Mouse (Mus musculus) myocyte (in vitro differentiated cells): ENCODE results near the gene 4931428F04Rik. TPM values are rescaled to one million over a fixed set of nuclear protein-coding genes. Genes with fewer than 3 reads are reported as not detected.

ENCODE experiments used
- H3K27me3 ChIP-seq: one replicate; pipeline ENCODE4 v1.6.1; 2011; ENCODE audit not compliant: control insufficient read depth, insufficient read depth, insufficient read length
- H3K36me3 ChIP-seq: one replicate; pipeline ENCODE4 v1.6.1; 2011; ENCODE audit not compliant: control insufficient read depth, insufficient read depth
- H3K4me2 ChIP-seq: one replicate; pipeline ENCODE4 v1.6.1; 2011; ENCODE audit warnings: low read depth, control low read depth
- H3K4me3 ChIP-seq: one replicate; pipeline ENCODE4 v1.5.1; 2011; ENCODE audit warnings: mild to moderate bottlenecking, control low read depth, moderate library complexity
- H3K79me2 ChIP-seq: one replicate; pipeline ENCODE4 v1.6.1; 2011; ENCODE audit not compliant: control insufficient read depth, insufficient read depth
- H3ac ChIP-seq: one replicate; pipeline ENCODE4 v1.6.1; 2011; ENCODE audit not compliant: control insufficient read depth, insufficient read length
- CEBPB ChIP-seq: IDR thresholded peaks from 2 replicates; pipeline ENCODE4 v1.6.1; 2011; ENCODE audit warnings: mild to moderate bottlenecking, moderate library complexity; ENCODE audit not compliant: poor library complexity, insufficient read depth, severe bottlenecking
- E2F4 ChIP-seq: IDR thresholded peaks from one replicate; pipeline ENCODE4 v1.6.1; 2011; ENCODE audit warnings: mild to moderate bottlenecking, control low read depth, moderate library complexity; ENCODE audit not compliant: insufficient read depth
- MAX ChIP-seq: IDR thresholded peaks from one replicate; pipeline ENCODE4 v1.6.1; 2011; ENCODE audit warnings: low read depth, mild to moderate bottlenecking, control low read depth
- MYOD1 ChIP-seq, 3 experiments: IDR thresholded peaks; one replicate each; pipeline ENCODE4 v1.6.1; 2011; ENCODE audit warnings: control low read depth in 2 of 3, low read depth in 2 of 3, mild to moderate bottlenecking in 2 of 3, moderate library complexity in 1 of 3; ENCODE audit not compliant: insufficient read length in 2 of 3, control insufficient read depth in 1 of 3
- MYOG ChIP-seq, 3 experiments: IDR thresholded peaks; one replicate each; pipeline ENCODE4 v1.6.1; 2011; ENCODE audit warnings: control low read depth in 2 of 3, low read depth in 2 of 3, mild to moderate bottlenecking in 2 of 3; ENCODE audit not compliant: insufficient read length in 2 of 3, control insufficient read depth in 1 of 3, insufficient read depth in 1 of 3
- POLR2A ChIP-seq: IDR thresholded peaks from one replicate; pipeline ENCODE4 v1.6.1; 2011; ENCODE audit warnings: low read depth, mild to moderate bottlenecking, control low read depth, moderate library complexity; ENCODE audit not compliant: insufficient read length
- POLR2AphosphoS2 ChIP-seq: IDR thresholded peaks from one replicate; pipeline ENCODE4 v1.6.1; 2011; ENCODE audit warnings: low read depth, control low read depth; ENCODE audit not compliant: insufficient read length
- REST ChIP-seq: IDR thresholded peaks from one replicate; pipeline ENCODE4 v1.6.1; 2011; ENCODE audit warnings: mild to moderate bottlenecking, control low read depth, moderate library complexity; ENCODE audit not compliant: insufficient read depth, insufficient read length
- SRF ChIP-seq: IDR thresholded peaks from one replicate; pipeline ENCODE4 v1.6.1; 2011; ENCODE audit warnings: low read depth; ENCODE audit not compliant: control insufficient read depth, insufficient read length
- TCF12 ChIP-seq: IDR thresholded peaks from one replicate; pipeline ENCODE4 v1.6.1; 2011; ENCODE audit warnings: mild to moderate bottlenecking, control low read depth; ENCODE audit not compliant: poor library complexity, insufficient read depth, severe bottlenecking
- TCF3 ChIP-seq: IDR thresholded peaks from one replicate; pipeline ENCODE4 v1.6.1; 2011; ENCODE audit warnings: low read depth, control low read depth; ENCODE audit not compliant: insufficient read length
- USF1 ChIP-seq: IDR thresholded peaks from one replicate; pipeline ENCODE4 v1.6.1; 2011; ENCODE audit warnings: low read depth, mild to moderate bottlenecking, control low read depth, moderate library complexity
- polyA plus RNA-seq: library from polyadenylated mRNA; unstranded; fragments of >200 nt; fragmentation: generic; extraction: Trizol; gene quantifications from one replicate; pipeline ENCODE4 v1.2.1, GENCODE M21; 2012; ENCODE audit warnings: missing spikeins

Gene 4931428F04Rik
- polyA plus RNA-seq, 1 experiment = 6.2 TPM

- H3K4me2 ChIP-seq = no peak overlapping the region
- no peak overlapping the region for H3ac ChIP-seq
- H3K4me3 ChIP-seq = no peak overlapping the region
- peaks cover 31% of the 10 kb centered on the region for H3K36me3 ChIP-seq
- H3K27me3 ChIP-seq = no peaks in the 10 kb centered on the region
- TF ChIP-seq SRF (no peak), TCF3 (no peak), POLR2A (no peak), USF1 (no peak), TCF12 (no peak), E2F4 (no peak), MAX (no peak), MYOD1 (IDR thresholded peaks at IDR 0.05; ENCODE audit: control insufficient read depth in 1 of 3, insufficient read length in 2 of 3, low read depth in 2 of 3) (no peak), REST (no peak), MYOG (IDR thresholded peaks at IDR 0.05; ENCODE audit: control insufficient read depth in 1 of 3, insufficient read depth in 1 of 3, insufficient read length in 2 of 3, low read depth in 2 of 3) (no peak), CEBPB (no peak), POLR2AphosphoS2 (no peak)
- peaks cover 25% of the 10 kb centered on the region for H3K79me2 ChIP-seq
These were observed 40.7 kb upstream of the 4931428F04Rik start for GRCm38 (mm10) chr8:105330325-105330724.

DNA sequence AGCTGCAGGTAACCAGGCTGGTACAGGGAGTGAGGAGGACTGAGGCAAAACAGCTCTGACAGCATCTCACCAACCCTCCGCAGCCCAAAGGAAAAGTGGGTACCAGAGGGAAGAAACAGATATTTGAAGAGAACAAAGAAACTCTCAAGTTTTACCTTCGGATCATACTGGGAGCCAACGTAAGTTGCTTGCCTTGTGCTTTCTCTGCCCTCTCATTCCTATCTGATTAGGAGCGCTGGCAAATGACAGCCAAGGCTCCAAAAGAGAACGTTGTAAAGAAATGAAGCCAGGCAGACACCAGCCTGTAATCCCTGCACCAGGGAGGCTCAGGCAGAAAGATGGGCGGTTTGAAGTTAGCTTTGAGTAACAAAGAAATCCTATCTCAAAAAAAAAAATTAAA is 37.3 kb upstream of the 4931428F04Rik start:
- Histone ChIP-seq H3K79me2 (peaks cover 37% of the 10 kb centered on the region), H3K27me3 (no peaks in the 10 kb centered on the region), H3K4me2 (peak overlapping the region; percentile 82), H3K36me3 (peaks cover 22% of the 10 kb centered on the region), H3ac (peak overlapping the region; percentile 47), H3K4me3 (peak overlapping the region; percentile 79)
- TF ChIP-seq MYOD1 (IDR thresholded peaks at IDR 0.05; ENCODE audit: control insufficient read depth in 1 of 3, insufficient read length in 2 of 3, low read depth in 2 of 3) (no peak), E2F4 (no peak), MAX (no peak), MYOG (IDR thresholded peaks at IDR 0.05; ENCODE audit: control insufficient read depth in 1 of 3, insufficient read depth in 1 of 3, insufficient read length in 2 of 3, low read depth in 2 of 3) (no peak), POLR2AphosphoS2 (no peak), SRF (no peak), REST (no peak)

DNA sequence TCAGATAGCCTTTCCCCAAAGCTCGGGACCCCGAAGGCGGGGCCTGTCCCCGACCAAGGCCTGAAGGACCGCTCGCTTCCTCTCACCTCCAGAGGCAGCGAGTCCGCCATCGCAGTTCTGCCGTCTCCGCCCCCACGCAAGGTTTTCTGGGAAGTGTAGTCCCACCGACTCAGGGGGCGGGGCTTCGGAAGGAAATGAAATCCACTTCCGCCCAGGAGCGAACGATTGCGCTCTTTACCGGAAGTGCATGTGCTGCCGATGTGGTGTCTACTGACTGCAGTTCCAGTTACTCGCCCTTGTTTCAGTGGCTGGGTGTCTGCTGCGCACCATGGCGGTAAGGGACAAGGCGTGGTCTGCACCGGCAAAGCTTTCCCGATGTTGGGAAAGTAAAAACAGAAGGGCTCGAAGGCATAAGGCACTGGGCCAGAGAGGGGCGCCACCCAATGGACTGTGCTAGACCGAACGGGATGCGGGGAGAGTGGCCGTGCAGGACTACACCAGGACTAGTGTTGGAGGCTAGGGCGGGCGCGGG is 36.5 kb upstream of the 4931428F04Rik start, which contains the start of the genes Lrrc29 and Tmem208:
Lrrc29 (minus strand) TSS at position 138 of the 532 bp plus-strand sequence.
Tmem208 (plus strand) TSS at position 214 of the 532 bp plus-strand sequence.
- H3K4me2 ChIP-seq = peak within 1 kb of the TSS; percentile 91
- peaks cover 20% of the 10 kb centered on the region for H3K36me3 ChIP-seq
- H3K4me3 ChIP-seq = peak within 1 kb of the TSS; percentile 79
- TF ChIP-seq CEBPB (peak; percentile 29; the same call in 1 of the 2 replicates), SRF (peak; percentile 22), POLR2A (peak; percentile 99), POLR2AphosphoS2 (peak; percentile 99), USF1 (no peak), MYOG (IDR thresholded peaks at IDR 0.05; ENCODE audit: control insufficient read depth in 1 of 3, insufficient read depth in 1 of 3, insufficient read length in 2 of 3, low read depth in 2 of 3) (no peak), REST (peak; percentile 51), MYOD1 (IDR thresholded peaks at IDR 0.05; ENCODE audit: control insufficient read depth in 1 of 3, insufficient read length in 2 of 3, low read depth in 2 of 3) (peak in 1 of 3 experiments; percentile 44), MAX (peak; percentile 35)
- H3K79me2 ChIP-seq = peaks cover 37% of the 10 kb centered on the region
- no peaks in the 10 kb centered on the region for H3K27me3 ChIP-seq
- peak within 1 kb of the TSS; percentile 47 for H3ac ChIP-seq

GRCm38 (mm10) chr8:105325641-105326093 is 36.0 kb upstream of the 4931428F04Rik start:
- peak overlapping the region; percentile 47 for H3ac ChIP-seq
- peaks cover 37% of the 10 kb centered on the region for H3K79me2 ChIP-seq
- no peak for TF ChIP-seq POLR2AphosphoS2
- no peak for TF ChIP-seq TCF3
- no peak for TF ChIP-seq SRF
- TF ChIP-seq E2F4 = no peak
- TF ChIP-seq USF1 = no peak
- no peak for TF ChIP-seq TCF12
- no peak for TF ChIP-seq MAX
- TF ChIP-seq POLR2A = no peak
- H3K27me3 ChIP-seq = no peaks in the 10 kb centered on the region
- peaks cover 15% of the 10 kb centered on the region for H3K36me3 ChIP-seq
- peak overlapping the region; percentile 91 for H3K4me2 ChIP-seq
- H3K4me3 ChIP-seq = peak overlapping the region; percentile 79

DNA sequence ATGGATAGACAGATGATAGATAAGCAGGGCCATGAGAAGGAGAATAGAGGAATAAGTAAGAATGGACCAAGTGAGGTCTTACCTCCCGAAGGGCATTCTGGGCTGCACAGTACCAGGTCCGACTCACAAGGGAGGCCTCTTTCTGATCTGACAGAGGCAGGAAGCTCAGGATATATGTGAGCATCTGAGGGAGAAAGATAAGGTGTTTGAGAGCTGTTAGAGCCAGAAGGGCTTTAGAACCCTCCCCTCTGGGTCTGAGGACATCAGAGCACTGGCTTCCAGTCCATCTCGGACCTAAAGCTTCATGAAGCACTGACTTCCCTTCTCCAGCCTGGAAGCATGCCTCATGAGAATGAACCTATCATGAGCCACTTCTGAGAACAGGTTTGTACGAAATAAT is 33.5 kb upstream of the 4931428F04Rik start:
- Histone ChIP-seq H3K4me2 (no peak overlapping the region), H3ac (no peak overlapping the region), H3K4me3 (no peak overlapping the region), H3K36me3 (peaks cover 7% of the 10 kb centered on the region), H3K79me2 (peaks cover 36% of the 10 kb centered on the region), H3K27me3 (no peaks in the 10 kb centered on the region)
- TF ChIP-seq POLR2AphosphoS2 = peak; percentile 15
- no peak for TF ChIP-seq CEBPB
